In the genomic region with DNA sequence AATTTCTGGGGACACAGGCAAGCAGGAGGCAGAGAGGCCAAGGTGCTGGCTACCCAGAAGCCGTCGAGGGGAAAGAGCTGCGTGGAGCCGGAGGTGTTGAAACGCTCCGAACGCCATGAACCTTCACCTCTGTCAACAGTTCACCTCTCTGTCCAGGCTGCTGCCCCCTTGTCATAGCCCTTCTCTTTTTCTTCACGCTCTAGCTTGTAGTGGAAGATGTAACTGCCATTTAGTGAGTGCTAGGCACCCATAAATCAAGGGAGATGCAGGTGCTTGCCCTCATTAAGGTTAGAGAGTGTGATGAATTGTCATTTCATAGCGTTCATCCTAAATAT, we compare ENCODE assay signal across 8 mouse cellular contexts. TPM values are rescaled to one million over a fixed set of nuclear protein-coding genes. Genes with fewer than 3 reads are reported as not detected.
DNase-seq lines count a peak whose midpoint lies in the region; ATAC-seq and TF ChIP-seq lines count a peak whose summit lies in the region.

No protein-coding gene starts in this region.

- no peak; the same call in 1 of the 2 replicates for ATAC-seq in kidney, embryonic 14.5 days (ENCODE audit: low FRiP score, low TSS enrichment)
- peak; percentile 3; the same call in 1 of the 2 replicates for ATAC-seq in hindbrain, embryonic 12.5 days (ENCODE audit: low FRiP score)
- 0 out of 2 replicates have a peak, but pooled peaks have one; percentile 1 for ATAC-seq in midbrain, embryonic 12.5 days (ENCODE audit: low FRiP score, low read depth)

- no peaks in the 10 kb centered on the region for H3K9me3 ChIP-seq in kidney, embryonic 14.5 days (ENCODE audit: control insufficient read depth, low read length)
- no peaks in the 10 kb centered on the region for H3K9me3 ChIP-seq in hindbrain, embryonic 12.5 days (replicated peaks)
- H3K9me3 ChIP-seq in midbrain, embryonic 12.5 days = no peaks in the 10 kb centered on the region

- no peak overlapping the region for H3K27ac ChIP-seq in kidney, embryonic 14.5 days (ENCODE audit: low read depth, low read length)
- H3K27ac ChIP-seq in bone marrow macrophage, adult 2 months (ENCODE audit: insufficient read depth, low read depth, low read length) = no peak overlapping the region; the same call in 1 of the 2 replicates
- peak overlapping the region; percentile 70; the same call in 1 of the 2 replicates for H3K27ac ChIP-seq in hindbrain, embryonic 12.5 days
- H3K27ac ChIP-seq in midbrain, embryonic 12.5 days (replicated peaks) = peak overlapping the region; percentile 64; the same call in 1 of the 2 replicates

- TF ChIP-seq POLR2A in bone marrow macrophage, adult 2 months (IDR thresholded peaks at IDR 0.05; ENCODE audit: borderline replicate concordance, low read depth, low read length) = no peak

- peaks cover 10% of the 10 kb centered on the region for H3K4me1 ChIP-seq in kidney, embryonic 14.5 days (ENCODE audit: control insufficient read depth, insufficient read depth, low read length)
- peaks cover 10% of the 10 kb centered on the region for H3K4me1 ChIP-seq in bone marrow macrophage, adult 2 months (ENCODE audit: control insufficient read depth, insufficient read depth, low read length)
- peaks cover 17% of the 10 kb centered on the region for H3K4me1 ChIP-seq in hindbrain, embryonic 12.5 days
- peaks cover 23% of the 10 kb centered on the region for H3K4me1 ChIP-seq in midbrain, embryonic 12.5 days

- H3K36me3 ChIP-seq in kidney, embryonic 14.5 days (ENCODE audit: control insufficient read depth, insufficient read depth, low read length) = peaks cover 19% of the 10 kb centered on the region
- peaks cover 20% of the 10 kb centered on the region for H3K36me3 ChIP-seq in hindbrain, embryonic 12.5 days
- H3K36me3 ChIP-seq in midbrain, embryonic 12.5 days = peaks cover 22% of the 10 kb centered on the region

- peak overlapping the region; percentile 90 for H3K9ac ChIP-seq in kidney, embryonic 14.5 days (ENCODE audit: low read depth, low read length)
- H3K9ac ChIP-seq in hindbrain, embryonic 12.5 days = peak overlapping the region; percentile 92
- peak overlapping the region; percentile 89 for H3K9ac ChIP-seq in midbrain, embryonic 12.5 days (replicated peaks)

- no peaks in the 10 kb centered on the region for H3K27me3 ChIP-seq in kidney, embryonic 14.5 days (ENCODE audit: control insufficient read depth, insufficient read depth, low read length)
- H3K27me3 ChIP-seq in hindbrain, embryonic 12.5 days = no peaks in the 10 kb centered on the region
- H3K27me3 ChIP-seq in midbrain, embryonic 12.5 days = no peaks in the 10 kb centered on the region

- peak overlapping the region; percentile 93 for H3K4me3 ChIP-seq in kidney, embryonic 14.5 days (ENCODE audit: low read length)
- peak overlapping the region; percentile 82 for H3K4me3 ChIP-seq in bone marrow macrophage, adult 2 months (ENCODE audit: insufficient read depth, low read length)
- H3K4me3 ChIP-seq in hindbrain, embryonic 12.5 days = peak overlapping the region; percentile 94
- peak overlapping the region; percentile 96 for H3K4me3 ChIP-seq in midbrain, embryonic 12.5 days

- DNase-seq in kidney, adult 8-10 months = no peak
- no peak for DNase-seq in frontal cortex, postnatal 10 days (ENCODE audit: low spot score in 2 of 2)
- no peak for DNase-seq in right cerebral cortex, postnatal 36 days (ENCODE audit: low spot score in 2 of 2)
- DNase-seq in MN1 (ENCODE audit: low spot score) = no peak

- H3K4me2 ChIP-seq in kidney, embryonic 14.5 days (replicated peaks; ENCODE audit: low read depth, low read length) = peak overlapping the region; percentile 94
- H3K4me2 ChIP-seq in hindbrain, embryonic 12.5 days (replicated peaks) = peak overlapping the region; percentile 97
- peak overlapping the region; percentile 98 for H3K4me2 ChIP-seq in midbrain, embryonic 12.5 days (replicated peaks)

- no peak for TF ChIP-seq CTCF in bone marrow macrophage, adult 2 months (IDR thresholded peaks at IDR 0.05; ENCODE audit: low read depth, low read length)

- WGBS in kidney, embryonic 14.5 days = 0% methylated on average over 9 of the region's 9 CpGs
- 1% methylated on average over 9 of the region's 9 CpGs for WGBS in hindbrain, embryonic 12.5 days
- 3% methylated on average over 9 of the region's 9 CpGs for WGBS in midbrain, embryonic 12.5 days

RNA-seq across cellular contexts. Expression of a gene that starts 4.8 kb away (rescaled TPM):
- 12.0 and 16.4 TPM in 2 replicates for polyA plus RNA-seq in kidney, embryonic 14.5 days (2014; fragmentation: Nextera tagmentation; extraction: Ambion mirVana)
- 110 and 115 TPM in 2 replicates for polyA plus RNA-seq in bone marrow macrophage, adult 2 months (2012; ENCODE audit: insufficient read depth, insufficient read length, missing spikeins)
- polyA plus RNA-seq in hindbrain, embryonic 12.5 days (2016; fragmentation: Nextera tagmentation; extraction: Ambion mirVana) = 22.8 and 24.3 TPM in 2 replicates
- polyA plus RNA-seq in midbrain, embryonic 12.5 days (2016; fragmentation: Nextera tagmentation; extraction: Ambion mirVana) = 21.7 and 22.6 TPM in 2 replicates

RNA-seq across cellular contexts. Expression of a gene that starts 34.7 kb away (rescaled TPM):
- 132 and 145 TPM in 2 replicates for polyA plus RNA-seq in kidney, embryonic 14.5 days (2014; fragmentation: Nextera tagmentation; extraction: Ambion mirVana)
- 16.0 and 18.7 TPM in 2 replicates for polyA plus RNA-seq in bone marrow macrophage, adult 2 months (2012; ENCODE audit: insufficient read depth, insufficient read length, missing spikeins)
- polyA plus RNA-seq in hindbrain, embryonic 12.5 days (2016; fragmentation: Nextera tagmentation; extraction: Ambion mirVana) = 89.8 and 102 TPM in 2 replicates
- polyA plus RNA-seq in midbrain, embryonic 12.5 days (2016; fragmentation: Nextera tagmentation; extraction: Ambion mirVana) = 131 and 141 TPM in 2 replicates

RNA-seq across cellular contexts. Expression of a gene that starts 41.7 kb away (rescaled TPM):
- 103 and 113 TPM in 2 replicates for polyA plus RNA-seq in kidney, embryonic 14.5 days (2014; fragmentation: Nextera tagmentation; extraction: Ambion mirVana)
- polyA plus RNA-seq in bone marrow macrophage, adult 2 months (2012; ENCODE audit: insufficient read depth, insufficient read length, missing spikeins) = 230 and 252 TPM in 2 replicates
- polyA plus RNA-seq in hindbrain, embryonic 12.5 days (2016; fragmentation: Nextera tagmentation; extraction: Ambion mirVana) = 81.5 and 86.2 TPM in 2 replicates
- 70.1 and 81.0 TPM in 2 replicates for polyA plus RNA-seq in midbrain, embryonic 12.5 days (2016; fragmentation: Nextera tagmentation; extraction: Ambion mirVana)

RNA-seq across cellular contexts. Expression of a gene that starts 44.6 kb away (rescaled TPM):
- polyA plus RNA-seq in kidney, embryonic 14.5 days (2014; fragmentation: Nextera tagmentation; extraction: Ambion mirVana) = 46.3 and 68.8 TPM in 2 replicates
- 20.0 and 21.3 TPM in 2 replicates for polyA plus RNA-seq in bone marrow macrophage, adult 2 months (2012; ENCODE audit: insufficient read depth, insufficient read length, missing spikeins)
- polyA plus RNA-seq in hindbrain, embryonic 12.5 days (2016; fragmentation: Nextera tagmentation; extraction: Ambion mirVana) = 56.2 and 56.9 TPM in 2 replicates
- 55.9 and 58.5 TPM in 2 replicates for polyA plus RNA-seq in midbrain, embryonic 12.5 days (2016; fragmentation: Nextera tagmentation; extraction: Ambion mirVana)

RNA-seq across cellular contexts. Expression of a gene that starts 44.7 kb away (rescaled TPM):
- polyA plus RNA-seq in kidney, embryonic 14.5 days (2014; fragmentation: Nextera tagmentation; extraction: Ambion mirVana) = 14.4 and 16.1 TPM in 2 replicates
- polyA plus RNA-seq in bone marrow macrophage, adult 2 months (2012; ENCODE audit: insufficient read depth, insufficient read length, missing spikeins) = 1.5 TPM in 1 of 2 replicates, not detected in the other
- 16.3 and 18.0 TPM in 2 replicates for polyA plus RNA-seq in hindbrain, embryonic 12.5 days (2016; fragmentation: Nextera tagmentation; extraction: Ambion mirVana)
- polyA plus RNA-seq in midbrain, embryonic 12.5 days (2016; fragmentation: Nextera tagmentation; extraction: Ambion mirVana) = 7.7 and 11.1 TPM in 2 replicates

Comparison
In these comparisons a context has a peak if more than half of its experiments do, and no peak if none do; other contexts are left out.
1. H3K27ac ChIP-seq: peak in hindbrain, embryonic 12.5 days (single experiment) and midbrain, embryonic 12.5 days (single experiment); none in kidney, embryonic 14.5 days (single experiment) and bone marrow macrophage, adult 2 months (single experiment).
2. Peak in every context shown above with its lines, with median percentiles within 50 percentile points of each other: H3K4me2 ChIP-seq, H3K4me3 ChIP-seq and H3K9ac ChIP-seq.